Mouse (Mus musculus) megakaryocyte-erythroid progenitor cell, adult 5-6 weeks (primary cell): ENCODE results near the gene Nol4l. TPM values are rescaled to one million over a fixed set of nuclear protein-coding genes. Genes with fewer than 3 reads are reported as not detected.
"Not testable (repeated sequence)": the region's sequence is repeated elsewhere in the genome, so short reads cannot be mapped to it uniquely, and the experiment has no call there.

Experiments
- ATAC-seq: replicated peaks from 2 replicates; pipeline ENCODE4 v1.8.0; 2016; ENCODE audit warnings: mild to moderate bottlenecking, inconsistent platforms; ENCODE audit not compliant: severe bottlenecking, poor library complexity, low FRiP score, low TSS enrichment
- total RNA-seq, 2 experiments: library from RNA; stranded (forward) in 1 of 2; stranded (reverse) in 1 of 2; fragments of 200-1000, 215-1000 nt in 1 of 2; fragments of >200 nt in 1 of 2; fragmentation: Nextera tagmentation in 1 of 2; gene quantifications; 2 replicates each; pipeline ENCODE4 v1.2.3; 2014 to 2017

Nol4l gene
- total RNA-seq, 2 experiments from 2014 or later, result 10.4 to 13.3 TPM

GRCm38 (mm10) chr2:153389831-153390230, 139.9 kb downstream of the Nol4l start:
- peak; percentile 64 for ATAC-seq

DNA sequence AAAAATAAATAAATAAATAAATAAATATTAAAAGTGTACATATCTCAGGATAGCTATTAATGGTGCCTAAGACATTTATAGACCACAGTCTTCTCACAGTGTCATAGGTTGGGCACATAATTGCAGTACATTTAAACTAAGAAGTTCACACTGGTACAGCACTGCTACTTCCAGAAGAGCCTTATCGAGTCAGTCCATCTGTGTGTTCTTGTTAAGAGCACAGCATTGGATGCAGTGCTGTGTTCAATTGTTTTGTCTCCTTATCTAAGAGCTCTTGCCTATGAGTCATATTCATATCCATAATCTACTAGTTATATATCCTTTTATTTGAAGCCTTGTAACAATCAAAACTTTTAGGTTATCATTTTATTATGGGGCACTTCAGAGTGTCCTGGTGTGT, 149.3 kb downstream of the Nol4l start:
- ATAC-seq, result peak; percentile 75

GRCm38 (mm10) chr2:153375380-153375779, 154.4 kb downstream of the Nol4l start:
- ATAC-seq, result no peak

DNA sequence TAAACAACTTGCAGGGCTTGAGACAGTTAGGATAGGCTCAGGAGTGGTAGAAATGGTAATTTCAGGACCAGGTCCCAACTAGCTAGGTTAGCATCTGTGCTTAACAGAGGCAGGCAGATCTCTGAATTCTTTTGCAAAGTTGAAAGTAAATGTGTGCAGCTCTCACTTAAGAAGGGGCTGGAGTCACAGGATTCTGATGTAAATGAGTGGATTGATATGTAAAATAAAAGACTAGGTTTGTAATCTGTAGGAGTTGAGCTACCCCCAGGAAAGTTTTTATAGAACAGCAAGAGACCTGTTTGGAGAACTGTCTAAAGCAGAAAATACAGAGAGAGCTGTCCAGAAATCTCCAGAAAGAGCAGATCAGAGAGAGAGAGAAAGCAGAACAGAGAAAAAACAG, 158.9 kb downstream of the Nol4l start:
- ATAC-seq, result no peak

GRCm38 (mm10) chr2:153364531-153364930, 165.2 kb downstream of the Nol4l start:
- ATAC-seq, result not testable (repeated sequence)

- no peak for ATAC-seq
Observed at GRCm38 (mm10) chr2:153361101-153361710, 168.6 kb downstream of the Nol4l start.

Other genes starting within 250 kb of the Nol4l start
- gene Kif3b, start 238.6 kb downstream of the Nol4l start, total RNA-seq (2014; fragmentation: Nextera tagmentation), result 10.2 and 10.5 TPM in 2 replicates
- 8.6 and 10.3 TPM in 2 replicates for gene Kif3b, start 238.6 kb downstream of the Nol4l start, total RNA-seq (2017)
- 51.5 and 58.9 TPM in 2 replicates for gene Asxl1, start 184.1 kb downstream of the Nol4l start, total RNA-seq (2014; fragmentation: Nextera tagmentation)
- gene Asxl1, start 184.1 kb downstream of the Nol4l start, total RNA-seq (2017), result 27.3 and 32.2 TPM in 2 replicates
- gene 4930404H24Rik, start 37.2 kb downstream of the Nol4l start, total RNA-seq (2014; fragmentation: Nextera tagmentation), result not detected in 2 replicates
- gene 4930404H24Rik, start 37.2 kb downstream of the Nol4l start, total RNA-seq (2017), result not detected in 2 replicates
- gene Commd7, start 102.8 kb upstream of the Nol4l start, total RNA-seq (2014; fragmentation: Nextera tagmentation), result 25.8 and 35.8 TPM in 2 replicates
- gene Commd7, start 102.8 kb upstream of the Nol4l start, total RNA-seq (2017), result 22.3 and 24.1 TPM in 2 replicates
- gene Dnmt3b, start 119.5 kb upstream of the Nol4l start, total RNA-seq (2014; fragmentation: Nextera tagmentation), result 20.2 and 22.1 TPM in 2 replicates
- gene Dnmt3b, start 119.5 kb upstream of the Nol4l start, total RNA-seq (2017), result 13.4 and 18.0 TPM in 2 replicates
- 1.4 and 1.5 TPM in 2 replicates for gene Dnmt3c, start 166.7 kb upstream of the Nol4l start, total RNA-seq (2014; fragmentation: Nextera tagmentation)
- 0.47 and 0.53 TPM in 2 replicates for gene Dnmt3c, start 166.7 kb upstream of the Nol4l start, total RNA-seq (2017)
- gene Mapre1, start 211.3 kb upstream of the Nol4l start, total RNA-seq (2014; fragmentation: Nextera tagmentation), result 109 and 127 TPM in 2 replicates
- 243 and 279 TPM in 2 replicates for gene Mapre1, start 211.3 kb upstream of the Nol4l start, total RNA-seq (2017)
- gene Efcab8, start 250.0 kb upstream of the Nol4l start, total RNA-seq (2014; fragmentation: Nextera tagmentation), result 0.76 and 0.82 TPM in 2 replicates
- not detected in 2 replicates for gene Efcab8, start 250.0 kb upstream of the Nol4l start, total RNA-seq (2017)